ENCODE assay signal across 1 mouse cellular context in the genomic region with DNA sequence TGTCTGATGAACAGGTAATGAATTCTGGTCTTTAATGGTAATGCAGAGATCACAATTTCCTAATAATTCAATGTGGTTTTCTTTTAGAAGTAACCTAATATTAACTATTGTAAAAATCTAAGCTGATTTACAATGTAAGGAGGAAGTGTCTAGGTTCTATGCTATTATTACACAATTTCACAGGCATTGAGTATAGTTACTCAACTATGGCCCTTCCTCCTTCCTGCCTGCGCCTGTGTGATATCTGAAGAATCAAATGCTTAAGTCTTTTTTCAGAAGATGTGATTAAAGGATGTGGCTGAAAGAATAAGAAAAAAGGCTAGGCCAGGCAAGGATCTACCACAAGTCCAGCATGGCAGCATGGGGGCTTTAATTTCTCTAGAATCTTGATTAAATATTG. TPM values are rescaled to one million over a fixed set of nuclear protein-coding genes. Genes with fewer than 3 reads are reported as not detected.
"Had no signal": no experiment of that assay in that cellular context is flagged by ENCODE, and none has a peak within 500 bp of the region (broad histone marks: within the 10 kb centered on the region; RNA-seq: fewer than 3 reads in every experiment).

No protein-coding gene starts in this region.

RNA-seq across cellular contexts. Expression of gene Gm17332, which starts 47.4 kb away (rescaled TPM):
- total RNA-seq: neutrophil, adult 5-6 weeks had no signal
